Mouse (Mus musculus): ENCODE measurements around the gene Trip12. TPM values are rescaled to one million over a fixed set of nuclear protein-coding genes. Genes with fewer than 3 reads are reported as not detected.

The Trip12 gene
- polyA plus RNA-seq, 1 experiment from 2014 or later = 53.6 TPM

GRCm38 (mm10) chr1:84740080-84740479 is 100.2 kb downstream of the Trip12 start:
- WGBS (ENCODE audit: insufficient replicate concordance) = 67% methylated on average over 1 of the region's 1 CpGs
- Histone ChIP-seq H3K27me3 (replicated peaks) (no peaks in the 10 kb centered on the region), H3K4me2 (no peak overlapping the region), H3K4me1 (no peaks in the 10 kb centered on the region), H3K36me3 (peaks cover 74% of the 10 kb centered on the region), H3K4me3 (no peak overlapping the region), H3K9me3 (replicated peaks) (no peaks in the 10 kb centered on the region), H3K9ac (no peak overlapping the region), H3K27ac (no peak overlapping the region)
- no peak for ATAC-seq

- H3K4me3 ChIP-seq = no peak overlapping the region
- H3K9me3 ChIP-seq (replicated peaks) = no peaks in the 10 kb centered on the region
- WGBS (ENCODE audit: insufficient replicate concordance) = 72% methylated on average over 1 of the region's 1 CpGs
- H3K4me2 ChIP-seq = no peak overlapping the region
- ATAC-seq = no peak
- no peaks in the 10 kb centered on the region for H3K4me1 ChIP-seq
- H3K27ac ChIP-seq = no peak overlapping the region
- H3K36me3 ChIP-seq = peaks cover 73% of the 10 kb centered on the region
- H3K9ac ChIP-seq = no peak overlapping the region
- no peaks in the 10 kb centered on the region for H3K27me3 ChIP-seq (replicated peaks)
Observed at GRCm38 (mm10) chr1:84737097-84737496, 103.2 kb downstream of the Trip12 start.

GRCm38 (mm10) chr1:84733799-84734198 is 106.5 kb downstream of the Trip12 start:
- Histone ChIP-seq H3K4me1 (no peaks in the 10 kb centered on the region), H3K4me3 (no peak overlapping the region), H3K27ac (no peak overlapping the region), H3K4me2 (no peak overlapping the region), H3K36me3 (peaks cover 73% of the 10 kb centered on the region), H3K9ac (no peak overlapping the region), H3K27me3 (replicated peaks) (no peaks in the 10 kb centered on the region), H3K9me3 (replicated peaks) (no peaks in the 10 kb centered on the region)
- WGBS (ENCODE audit: insufficient replicate concordance) = 58% methylated on average over 3 of the region's 3 CpGs
- ATAC-seq = no peak

GRCm38 (mm10) chr1:84731763-84732162 is 108.6 kb downstream of the Trip12 start:
- no peak overlapping the region for H3K4me3 ChIP-seq
- 88% methylated on average over 1 of the region's 1 CpGs for WGBS (ENCODE audit: insufficient replicate concordance)

GRCm38 (mm10) chr1:84722841-84723240 is 117.5 kb downstream of the Trip12 start:
- H3K4me3 ChIP-seq = no peak overlapping the region
- no peak overlapping the region for H3K4me2 ChIP-seq
- H3K36me3 ChIP-seq = peaks cover 57% of the 10 kb centered on the region
- no peak overlapping the region for H3K27ac ChIP-seq
- ATAC-seq = no peak
- H3K9me3 ChIP-seq (replicated peaks) = no peaks in the 10 kb centered on the region
- H3K4me1 ChIP-seq = no peaks in the 10 kb centered on the region
- no peak overlapping the region for H3K9ac ChIP-seq
- H3K27me3 ChIP-seq (replicated peaks) = no peaks in the 10 kb centered on the region

More at GRCm38 (mm10) chr1:84731763-84732162, 108.6 kb downstream of the Trip12 start:
- no peak overlapping the region for H3K9ac ChIP-seq
- no peak overlapping the region for H3K27ac ChIP-seq
- no peak for ATAC-seq
- no peaks in the 10 kb centered on the region for H3K27me3 ChIP-seq (replicated peaks)
- H3K9me3 ChIP-seq (replicated peaks) = no peaks in the 10 kb centered on the region
- H3K4me2 ChIP-seq = no peak overlapping the region
- H3K36me3 ChIP-seq = peaks cover 73% of the 10 kb centered on the region
- no peaks in the 10 kb centered on the region for H3K4me1 ChIP-seq

- H3K36me3 ChIP-seq = peaks cover 53% of the 10 kb centered on the region
- 84% methylated on average over 3 of the region's 3 CpGs for WGBS (ENCODE audit: insufficient replicate concordance)
- no peak for ATAC-seq
Observed at GRCm38 (mm10) chr1:84722371-84722770, 117.9 kb downstream of the Trip12 start.

GRCm38 (mm10) chr1:84721942-84722341 is 118.4 kb downstream of the Trip12 start:
- WGBS (ENCODE audit: insufficient replicate concordance) = 81% methylated on average over 3 of the region's 3 CpGs
- H3K27ac ChIP-seq = no peak overlapping the region
- H3K9me3 ChIP-seq (replicated peaks) = no peaks in the 10 kb centered on the region
- H3K27me3 ChIP-seq (replicated peaks) = no peaks in the 10 kb centered on the region
- H3K9ac ChIP-seq = no peak overlapping the region
- no peaks in the 10 kb centered on the region for H3K4me1 ChIP-seq
- H3K36me3 ChIP-seq = peaks cover 48% of the 10 kb centered on the region
- no peak for ATAC-seq
- no peak overlapping the region for H3K4me3 ChIP-seq
- H3K4me2 ChIP-seq = no peak overlapping the region

More at GRCm38 (mm10) chr1:84722371-84722770, 117.9 kb downstream of the Trip12 start:
- H3K4me1 ChIP-seq = no peaks in the 10 kb centered on the region
- no peak overlapping the region for H3K27ac ChIP-seq
- no peak overlapping the region for H3K4me3 ChIP-seq
- H3K9ac ChIP-seq = no peak overlapping the region
- H3K27me3 ChIP-seq (replicated peaks) = no peaks in the 10 kb centered on the region
- no peaks in the 10 kb centered on the region for H3K9me3 ChIP-seq (replicated peaks)
- no peak overlapping the region for H3K4me2 ChIP-seq

- no peak overlapping the region for H3K27ac ChIP-seq
- H3K9ac ChIP-seq = no peak overlapping the region
- H3K36me3 ChIP-seq = no peaks in the 10 kb centered on the region
- 20% methylated on average over 31 of the region's 31 CpGs for WGBS (ENCODE audit: insufficient replicate concordance)
- H3K27me3 ChIP-seq (replicated peaks) = peaks cover 15% of the 10 kb centered on the region; the same call in 1 of the 2 replicates
- no peaks in the 10 kb centered on the region for H3K4me1 ChIP-seq
- ATAC-seq = no peak
- no peak overlapping the region for H3K4me2 ChIP-seq
- no peak overlapping the region for H3K4me3 ChIP-seq
- H3K9me3 ChIP-seq (replicated peaks) = no peaks in the 10 kb centered on the region
Observed at GRCm38 (mm10) chr1:84709810-84710785, 130.2 kb downstream of the Trip12 start.

- no peak overlapping the region for H3K9ac ChIP-seq
- no peaks in the 10 kb centered on the region for H3K36me3 ChIP-seq
- 40% methylated on average over 5 of the region's 5 CpGs for WGBS (ENCODE audit: insufficient replicate concordance)
- H3K4me1 ChIP-seq = no peaks in the 10 kb centered on the region
- H3K9me3 ChIP-seq (replicated peaks) = no peaks in the 10 kb centered on the region
- no peak for ATAC-seq
- H3K27me3 ChIP-seq (replicated peaks) = peaks cover 15% of the 10 kb centered on the region; the same call in 1 of the 2 replicates
- no peak overlapping the region for H3K4me3 ChIP-seq
- H3K4me2 ChIP-seq = no peak overlapping the region
- H3K27ac ChIP-seq = no peak overlapping the region
Observed at GRCm38 (mm10) chr1:84709406-84709805, 130.9 kb downstream of the Trip12 start.

GRCm38 (mm10) chr1:84700254-84700653 is 140.1 kb downstream of the Trip12 start:
- no peaks in the 10 kb centered on the region for H3K36me3 ChIP-seq
- H3K4me2 ChIP-seq = no peak overlapping the region
- H3K9me3 ChIP-seq (replicated peaks) = no peaks in the 10 kb centered on the region
- ATAC-seq = no peak
- no peak overlapping the region for H3K4me3 ChIP-seq
- 80% methylated on average over 6 of the region's 6 CpGs for WGBS (ENCODE audit: insufficient replicate concordance)
- no peak overlapping the region for H3K27ac ChIP-seq
- H3K27me3 ChIP-seq (replicated peaks) = peaks cover 21% of the 10 kb centered on the region
- H3K9ac ChIP-seq = no peak overlapping the region
- no peaks in the 10 kb centered on the region for H3K4me1 ChIP-seq

GRCm38 (mm10) chr1:84697136-84697535 is 143.2 kb downstream of the Trip12 start:
- Histone ChIP-seq H3K27me3 (replicated peaks) (peaks cover 37% of the 10 kb centered on the region), H3K36me3 (no peaks in the 10 kb centered on the region), H3K9ac (no peak overlapping the region), H3K4me3 (no peak overlapping the region), H3K4me2 (no peak overlapping the region), H3K4me1 (no peaks in the 10 kb centered on the region), H3K27ac (no peak overlapping the region), H3K9me3 (replicated peaks) (no peaks in the 10 kb centered on the region)
- 3% methylated on average over 2 of the region's 2 CpGs for WGBS (ENCODE audit: insufficient replicate concordance)
- no peak for ATAC-seq

- peak within 1 kb of the TSS; percentile 66 for H3K4me2 ChIP-seq
- H3K36me3 ChIP-seq = no peaks in the 10 kb centered on the region
- no peaks in the 10 kb centered on the region for H3K4me1 ChIP-seq
- peak; percentile 30; the same call in 1 of the 2 replicates for ATAC-seq
- no peak within 1 kb of the TSS for H3K27ac ChIP-seq
- WGBS (ENCODE audit: insufficient replicate concordance) = 2% methylated on average over 74 of the region's 75 CpGs
- peaks cover 37% of the 10 kb centered on the region for H3K27me3 ChIP-seq (replicated peaks)
- peak within 1 kb of the TSS; percentile 44 for H3K4me3 ChIP-seq
- H3K9ac ChIP-seq = no peak within 1 kb of the TSS
- H3K9me3 ChIP-seq (replicated peaks) = no peaks in the 10 kb centered on the region
Observed at GRCm38 (mm10) chr1:84695517-84696411, 144.6 kb downstream of the Trip12 start, which contains the start of gene Dner. Gene Dner (minus strand): TSS chr1:84696221.
